Mouse (Mus musculus) embryonic facial prominence, embryonic 14.5 days (tissue): Measurements from ENCODE around the gene Pde10a. TPM values are rescaled to one million over a fixed set of nuclear protein-coding genes. Genes with fewer than 3 reads are reported as not detected.

ENCODE experiments used
- ATAC-seq: fragments of 200-750 bp; cut with Nextera tagmentation; 2 replicates; pipeline ENCODE4 v1.8.0; 2017; ENCODE audit warnings: low read depth, moderate number of reproducible peaks, moderate TSS enrichment
- DNase-seq: peaks from one replicate; pipeline ENCODE4 v3.0.0-alpha.2; 2015; ENCODE audit warnings: low spot score
- H3K27ac ChIP-seq: fragments of 300-500 bp; sonication (generic); replicated peaks from 2 replicates; pipeline ENCODE4 v1.5.1; 2014; ENCODE audit warnings: low read depth, mild to moderate bottlenecking, low read length, moderate library complexity
- H3K27me3 ChIP-seq: fragments of 300-500 bp; sonication (generic); replicated peaks from 2 replicates; pipeline ENCODE4 v1.6.1; 2014; ENCODE audit warnings: low read length; ENCODE audit not compliant: control insufficient read depth, insufficient read depth
- H3K36me3 ChIP-seq: fragments of 300-500 bp; sonication (generic); 2 replicates; pipeline ENCODE4 v1.6.1; 2014; ENCODE audit warnings: low read length, mixed read lengths; ENCODE audit not compliant: control insufficient read depth, insufficient read depth
- H3K4me1 ChIP-seq: fragments of 300-500 bp; sonication (generic); 2 replicates; pipeline ENCODE4 v1.6.1; 2014; ENCODE audit warnings: antibody characterized with exemption, low read length; ENCODE audit not compliant: control insufficient read depth, insufficient read depth
- H3K4me2 ChIP-seq: fragments of 300-500 bp; sonication (generic); 2 replicates; pipeline ENCODE4 v1.6.1; 2014; ENCODE audit warnings: low read depth, mild to moderate bottlenecking, low read length, moderate library complexity, mixed read lengths
- H3K4me3 ChIP-seq: fragments of 300-500 bp; sonication (generic); 2 replicates; pipeline ENCODE4 v1.5.1; 2014; ENCODE audit warnings: low read depth, mild to moderate bottlenecking, low read length
- H3K9ac ChIP-seq: fragments of 300-500 bp; sonication (generic); 2 replicates; pipeline ENCODE4 v1.6.1; 2014; ENCODE audit warnings: low read depth, mild to moderate bottlenecking, low read length, moderate library complexity, mixed read lengths
- H3K9me3 ChIP-seq: fragments of 300-500 bp; sonication (generic); 2 replicates; pipeline ENCODE4 v1.6.1; 2016; ENCODE audit warnings: low read length; ENCODE audit not compliant: control insufficient read depth
- WGBS: fragments of 180-500 bp; shearing (Covaris S2); extraction: QIAGEN DNeasy Blood & Tissue Kit; methylation state at CpG from one replicate; pipeline ENCODE4 v1.1.7; 2014; 5-methylcytosine and 5-hydroxymethylcytosine counted together
- polyA plus RNA-seq: library from polyadenylated mRNA; unstranded; fragments of >200 nt; fragmentation: Nextera tagmentation; extraction: Ambion mirVana; gene quantifications from 2 replicates; pipeline ENCODE4 v1.2.1, GENCODE M21; 2014

Gene Pde10a
- polyA plus RNA-seq, 1 experiment from 2014 or later: 2.3 TPM

DNA sequence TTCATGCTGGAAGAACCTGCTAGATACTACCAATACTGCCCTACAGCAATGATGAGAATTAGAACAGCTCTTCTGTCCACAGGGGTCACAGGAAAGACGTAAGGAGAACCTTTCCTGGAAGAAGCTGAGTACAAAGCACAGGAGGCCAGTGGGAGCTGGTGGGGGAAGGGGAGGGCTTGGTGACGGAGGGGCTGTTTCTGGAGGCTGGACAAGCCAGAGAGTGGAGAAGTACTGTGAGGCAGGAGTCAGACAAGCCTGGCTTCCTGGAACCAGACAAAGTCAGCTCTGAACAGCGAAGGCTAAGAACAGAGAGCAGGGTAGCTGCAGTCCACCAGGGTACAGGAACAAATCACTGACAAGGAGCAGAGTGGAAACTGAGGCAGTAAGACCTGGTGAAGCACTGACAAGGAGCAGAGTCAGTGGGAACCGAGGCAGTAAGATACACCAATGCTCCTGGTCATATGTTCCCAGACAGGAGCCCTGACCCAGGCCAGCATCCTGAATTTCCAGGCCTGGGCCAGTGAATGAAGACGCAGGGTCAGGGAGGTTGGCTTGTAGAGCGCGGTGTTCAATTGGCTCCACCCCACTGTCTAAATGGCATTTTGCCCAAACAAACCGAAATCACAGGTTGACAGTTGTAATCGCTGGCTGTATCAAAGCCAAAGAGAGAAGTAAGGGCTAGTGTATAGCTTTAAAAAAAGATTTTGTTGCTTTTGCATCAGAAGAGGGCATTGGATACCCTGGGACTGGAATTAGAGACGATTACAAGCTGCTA, 314.3 kb downstream of the Pde10a start:
- Histone ChIP-seq H3K9me3 (no peaks in the 10 kb centered on the region), H3K36me3 (no peaks in the 10 kb centered on the region), H3K4me1 (peaks cover 9% of the 10 kb centered on the region), H3K4me3 (no peak overlapping the region), H3K4me2 (no peak overlapping the region), H3K27me3 (no peaks in the 10 kb centered on the region), H3K27ac (no peak overlapping the region), H3K9ac (no peak overlapping the region)
- no peak for DNase-seq
- WGBS: 58% methylated on average over 10 of the region's 10 CpGs
- ATAC-seq: no peak

DNA sequence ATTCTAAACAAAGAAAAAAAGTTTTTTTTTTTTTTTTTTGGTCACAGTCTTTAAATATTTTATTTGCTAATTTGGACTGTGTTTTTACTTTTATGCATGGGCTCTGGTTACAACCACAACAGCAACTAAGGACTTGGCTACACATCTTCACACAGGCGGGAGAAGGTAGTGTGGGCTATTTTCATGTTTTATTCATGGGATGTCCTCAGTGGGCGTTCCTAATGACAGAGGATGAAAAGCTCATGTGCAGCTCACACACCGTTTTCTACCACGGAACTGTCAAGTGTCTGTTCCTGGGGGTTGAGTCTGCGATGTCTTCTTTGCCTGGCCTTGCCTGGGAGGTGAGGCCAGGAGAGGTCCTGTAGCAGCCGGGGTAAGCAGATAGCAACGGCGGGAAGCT, 315.9 kb downstream of the Pde10a start:
- no peaks in the 10 kb centered on the region for H3K9me3 ChIP-seq
- no peaks in the 10 kb centered on the region for H3K36me3 ChIP-seq
- H3K9ac ChIP-seq: no peak overlapping the region
- no peak overlapping the region for H3K4me2 ChIP-seq
- DNase-seq: no peak
- peaks cover 9% of the 10 kb centered on the region for H3K4me1 ChIP-seq
- no peak overlapping the region for H3K4me3 ChIP-seq
- no peak for ATAC-seq
- no peaks in the 10 kb centered on the region for H3K27me3 ChIP-seq
- WGBS: 73% methylated on average over 8 of the region's 8 CpGs
- no peak overlapping the region for H3K27ac ChIP-seq

DNA sequence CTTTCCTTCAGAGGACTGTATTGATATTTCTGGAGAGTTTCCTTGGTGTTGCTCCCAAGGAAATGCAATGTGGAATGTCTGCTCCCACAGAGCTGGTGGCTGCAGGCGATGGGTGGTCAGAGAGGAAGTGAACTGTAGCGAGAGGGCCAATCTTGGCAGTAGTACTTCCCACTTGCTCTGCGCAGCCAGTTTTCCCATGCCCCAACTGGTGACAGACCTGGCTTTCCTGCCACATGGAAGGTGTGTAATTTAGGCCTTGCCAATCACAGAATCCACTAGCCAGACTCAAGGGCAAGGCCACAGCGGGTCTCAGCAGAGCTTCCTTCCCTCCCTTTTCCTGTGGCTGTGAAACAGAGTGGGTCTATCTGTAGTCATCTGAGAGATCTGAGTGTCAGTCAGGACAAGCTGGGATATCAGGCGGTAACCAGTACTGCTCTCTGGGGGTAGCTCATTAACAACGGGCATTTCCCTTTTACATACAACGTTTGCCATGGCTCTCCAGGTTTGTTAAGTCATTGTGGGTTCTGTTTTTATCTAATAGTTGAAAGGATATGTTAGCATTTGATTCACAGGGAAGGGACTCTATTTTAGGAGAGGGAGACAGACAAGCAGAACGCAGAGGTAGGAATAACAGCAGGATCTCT, 316.8 kb downstream of the Pde10a start:
- ATAC-seq (no peak), DNase-seq (no peak)
- no peak overlapping the region for H3K9ac ChIP-seq
- peaks cover 9% of the 10 kb centered on the region for H3K4me1 ChIP-seq
- no peak overlapping the region for H3K4me3 ChIP-seq
- H3K27me3 ChIP-seq: no peaks in the 10 kb centered on the region
- WGBS: 67% methylated on average over 8 of the region's 8 CpGs
- H3K36me3 ChIP-seq: no peaks in the 10 kb centered on the region
- H3K27ac ChIP-seq: no peak overlapping the region
- H3K9me3 ChIP-seq: no peaks in the 10 kb centered on the region
- H3K4me2 ChIP-seq: no peak overlapping the region

DNA sequence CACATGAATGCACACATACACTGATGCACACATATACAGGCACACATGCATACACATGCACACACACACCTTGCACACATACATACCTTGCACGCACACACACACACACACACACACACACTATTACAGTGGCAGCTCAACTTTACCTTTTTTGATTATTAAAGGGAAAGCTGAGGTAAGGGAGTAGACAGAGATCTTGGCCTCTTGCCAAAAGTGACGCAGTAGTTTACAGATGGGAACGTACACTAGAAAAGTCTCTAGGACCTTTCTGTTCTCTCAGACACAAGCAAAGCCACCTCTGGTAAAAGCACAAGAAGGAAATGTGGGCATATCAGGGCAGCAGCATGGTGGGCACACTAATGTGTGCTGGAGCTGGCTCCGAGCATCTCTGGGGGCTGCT, 317.5 kb downstream of the Pde10a start:
- H3K36me3 ChIP-seq: no peaks in the 10 kb centered on the region
- no peaks in the 10 kb centered on the region for H3K9me3 ChIP-seq
- peak; percentile 41 for DNase-seq
- H3K4me3 ChIP-seq: no peak overlapping the region
- ATAC-seq: no peak
- H3K4me1 ChIP-seq: peaks cover 9% of the 10 kb centered on the region
- no peak overlapping the region for H3K4me2 ChIP-seq
- no peaks in the 10 kb centered on the region for H3K27me3 ChIP-seq
- 49% methylated on average over 4 of the region's 4 CpGs for WGBS
- no peak overlapping the region for H3K27ac ChIP-seq
- H3K9ac ChIP-seq: no peak overlapping the region

DNA sequence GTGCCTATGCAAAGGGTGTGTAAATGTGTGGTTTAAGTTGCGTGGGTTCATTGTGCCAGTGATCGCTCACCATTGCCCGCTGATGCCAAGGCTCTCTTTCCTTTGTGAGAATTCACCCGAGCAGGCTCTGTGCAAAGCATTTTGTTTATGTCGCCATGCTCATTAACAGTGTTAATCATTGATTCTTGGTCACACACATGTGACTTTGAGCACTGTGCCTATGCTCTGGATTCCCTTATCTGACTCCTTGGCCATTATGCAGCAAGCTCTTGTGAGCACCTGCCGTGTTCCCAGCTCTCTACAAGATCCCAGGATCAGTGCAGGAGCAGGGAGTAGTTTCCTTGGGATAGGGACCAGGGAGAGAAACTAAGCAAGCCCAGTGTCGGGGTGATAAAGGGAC, 318.8 kb downstream of the Pde10a start:
- H3K4me1 ChIP-seq: peaks cover 9% of the 10 kb centered on the region
- H3K27ac ChIP-seq: no peak overlapping the region
- no peak overlapping the region for H3K4me3 ChIP-seq
- H3K9me3 ChIP-seq: no peaks in the 10 kb centered on the region
- H3K9ac ChIP-seq: no peak overlapping the region
- no peak for DNase-seq
- no peaks in the 10 kb centered on the region for H3K36me3 ChIP-seq
- no peak for ATAC-seq
- H3K27me3 ChIP-seq: no peaks in the 10 kb centered on the region
- WGBS: 88% methylated on average over 7 of the region's 7 CpGs
- H3K4me2 ChIP-seq: no peak overlapping the region

DNA sequence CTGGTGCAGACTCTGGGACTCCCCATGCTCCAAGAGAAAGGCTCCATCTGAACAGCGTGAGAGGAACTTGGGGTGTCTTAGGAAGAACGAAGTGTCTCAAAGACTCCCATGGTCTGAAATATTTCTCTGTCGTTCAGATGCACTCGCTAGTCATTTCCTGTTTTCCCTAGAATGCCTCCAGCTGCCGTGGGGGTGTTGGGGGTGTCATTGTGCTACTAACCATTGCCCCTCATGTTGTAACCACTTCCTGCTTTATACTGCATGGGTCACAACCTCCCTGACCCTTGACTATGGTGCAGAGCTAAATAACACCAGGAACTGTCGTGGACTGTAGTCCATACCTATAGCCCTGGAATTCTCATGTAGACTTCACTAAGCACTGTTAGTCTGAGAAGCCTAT, 321.3 kb downstream of the Pde10a start:
- ATAC-seq: no peak
- DNase-seq: no peak
- no peaks in the 10 kb centered on the region for H3K27me3 ChIP-seq
- no peak overlapping the region for H3K9ac ChIP-seq
- no peak overlapping the region for H3K4me3 ChIP-seq
- no peak overlapping the region for H3K4me2 ChIP-seq
- 52% methylated on average over 6 of the region's 6 CpGs for WGBS
- no peak overlapping the region for H3K27ac ChIP-seq
- no peaks in the 10 kb centered on the region for H3K9me3 ChIP-seq
- 0 out of 2 replicates have a peak, but pooled peaks cover 4% of the 10 kb centered on the region for H3K4me1 ChIP-seq
- H3K36me3 ChIP-seq: no peaks in the 10 kb centered on the region

DNA sequence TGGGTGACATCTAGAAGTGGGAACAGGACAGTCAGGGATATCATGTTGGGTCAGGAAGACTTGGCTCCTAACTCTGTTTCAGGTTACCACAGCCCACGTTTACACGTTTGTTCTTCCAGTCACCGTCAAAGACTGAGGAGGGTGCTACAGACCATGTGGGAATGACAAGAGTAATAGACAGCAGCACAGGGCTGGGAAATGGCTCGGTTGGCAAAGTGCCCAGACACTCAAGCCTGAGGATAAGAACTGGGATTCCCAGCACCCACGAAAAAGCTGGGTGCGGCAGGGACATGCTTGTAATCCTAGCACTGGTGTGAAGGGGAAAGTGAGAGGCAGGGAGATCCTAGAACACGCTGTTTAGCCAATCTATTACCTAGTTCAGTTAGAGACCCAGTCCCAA, 322.4 kb downstream of the Pde10a start:
- no peak overlapping the region for H3K4me2 ChIP-seq

DNA sequence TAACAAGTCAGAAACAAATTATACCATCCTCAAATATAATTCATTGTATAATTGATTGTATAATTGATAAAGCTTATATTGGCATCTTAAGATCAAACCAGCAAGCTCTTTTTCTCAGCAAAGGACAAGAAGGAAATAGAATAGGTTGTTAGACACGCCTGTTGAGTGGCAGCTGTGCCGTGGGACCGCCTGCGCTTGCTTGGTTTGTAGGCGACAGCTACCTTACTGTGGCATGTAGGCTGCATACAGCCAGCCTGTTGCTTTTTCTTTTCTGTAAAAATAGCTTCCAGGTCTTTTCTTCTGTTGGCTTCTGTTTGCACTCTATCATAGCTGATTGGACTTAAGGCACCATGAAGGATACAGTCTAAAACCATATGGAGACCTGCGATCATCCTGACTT, 326.7 kb downstream of the Pde10a start:
- H3K4me1 ChIP-seq: 0 out of 2 replicates have a peak, but pooled peaks cover 7% of the 10 kb centered on the region
- H3K27me3 ChIP-seq: no peaks in the 10 kb centered on the region
- 71% methylated on average over 6 of the region's 6 CpGs for WGBS
- H3K4me3 ChIP-seq: no peak overlapping the region
- ATAC-seq (no peak), DNase-seq (no peak)
- H3K9me3 ChIP-seq: no peaks in the 10 kb centered on the region
- no peak overlapping the region for H3K27ac ChIP-seq
- H3K4me2 ChIP-seq: no peak overlapping the region
- no peak overlapping the region for H3K9ac ChIP-seq
- no peaks in the 10 kb centered on the region for H3K36me3 ChIP-seq

More for the DNA sequence above, 322.4 kb downstream of the Pde10a start:
- Histone ChIP-seq H3K27ac (no peak overlapping the region), H3K4me1 (0 out of 2 replicates have a peak, but pooled peaks cover 4% of the 10 kb centered on the region), H3K36me3 (no peaks in the 10 kb centered on the region), H3K27me3 (no peaks in the 10 kb centered on the region), H3K9me3 (no peaks in the 10 kb centered on the region), H3K9ac (no peak overlapping the region), H3K4me3 (no peak overlapping the region)
- DNase-seq (peak; percentile 59), ATAC-seq (0 out of 2 replicates have a peak, but pooled peaks have one; percentile 41)
- 55% methylated on average over 7 of the region's 7 CpGs for WGBS
